Mouse (Mus musculus) liver, embryonic 14.5 days (tissue): Measurements from ENCODE around the gene Casd1. TPM values are rescaled to one million over a fixed set of nuclear protein-coding genes. Genes with fewer than 3 reads are reported as not detected.
A peak's percentile ranks its signal among the peaks of the same experiment; 100 is the strongest.

Source experiments
- ATAC-seq: fragments of 200-750 bp; cut with Nextera tagmentation; 2 replicates; pipeline ENCODE4 v1.8.0; 2017; ENCODE audit warnings: moderate number of reproducible peaks, mild to moderate bottlenecking, moderate library complexity; ENCODE audit not compliant: insufficient read depth
- DNase-seq, 3 experiments: peaks; one replicate each; pipeline ENCODE4 v3.0.0-alpha.2; 2012 to 2013; ENCODE audit warnings: low read depth in 3 of 3, low spot score in 3 of 3
- H3K27ac ChIP-seq: fragments of 300-500 bp; sonication (generic); 2 replicates; pipeline ENCODE4 v1.5.1; 2014; ENCODE audit warnings: moderate library complexity, mild to moderate bottlenecking, control low read depth, inconsistent platforms
- H3K27me3 ChIP-seq: fragments of 300-500 bp; sonication (generic); 2 replicates; pipeline ENCODE4 v1.6.1; 2014; ENCODE audit warnings: mild to moderate bottlenecking, low read length, moderate library complexity; ENCODE audit not compliant: control insufficient read depth, insufficient read depth
- H3K36me3 ChIP-seq: fragments of 300-500 bp; sonication (generic); replicated peaks from 2 replicates; pipeline ENCODE4 v1.6.1; 2014; ENCODE audit warnings: low read depth; ENCODE audit not compliant: control insufficient read depth, insufficient read depth
- H3K4me1 ChIP-seq, 2 experiments: fragments of 200-500 bp in 1 of 2; fragments of 300-500 bp in 1 of 2; sonication (generic) in 1 of 2; replicated peaks; 2 replicates each; pipeline ENCODE4 v1.6.1; 2012 to 2014; ENCODE audit warnings: antibody characterized with exemption in 1 of 2, inconsistent platforms in 1 of 2, low read length in 1 of 2; ENCODE audit not compliant: control insufficient read depth in 2 of 2, insufficient read depth in 2 of 2
- H3K4me2 ChIP-seq: fragments of 300-500 bp; sonication (generic); 2 replicates; pipeline ENCODE4 v1.6.1; 2014; ENCODE audit warnings: low read depth, mild to moderate bottlenecking, control low read depth, moderate library complexity
- H3K4me3 ChIP-seq, 2 experiments: fragments of 200-500 bp in 1 of 2; fragments of 300-500 bp in 1 of 2; sonication (generic) in 1 of 2; 2 replicates each; pipeline ENCODE4 v1.5.1; 2012 to 2014; ENCODE audit warnings: low read depth in 2 of 2, low read length in 2 of 2, mild to moderate bottlenecking in 2 of 2, control low read depth in 1 of 2, inconsistent platforms in 1 of 2, moderate library complexity in 1 of 2; ENCODE audit not compliant: insufficient read depth in 1 of 2
- H3K9ac ChIP-seq: fragments of 300-500 bp; sonication (generic); replicated peaks from 2 replicates; pipeline ENCODE4 v1.6.1; 2014; ENCODE audit warnings: mild to moderate bottlenecking, control low read depth, moderate library complexity
- H3K9me3 ChIP-seq: fragments of 300-500 bp; sonication (generic); 2 replicates; pipeline ENCODE4 v1.6.1; 2016; ENCODE audit warnings: low read length, mixed read lengths; ENCODE audit not compliant: control insufficient read depth
- CTCF ChIP-seq: IDR thresholded peaks from 2 replicates; pipeline ENCODE4 v1.5.1; 2016; ENCODE audit warnings: antibody characterized with exemption, low read depth, control low read depth
- EP300 ChIP-seq: IDR thresholded peaks from 2 replicates; pipeline ENCODE4 v1.6.1; 2016; ENCODE audit warnings: antibody characterized with exemption, low read depth
- WGBS: fragments of 180-500 bp; shearing (Covaris S2); extraction: QIAGEN DNeasy Blood & Tissue Kit; methylation state at CpG from one replicate; pipeline ENCODE4 v1.1.7; 2014; ENCODE audit not compliant: insufficient replicate concordance; 5-methylcytosine and 5-hydroxymethylcytosine counted together
- polyA plus RNA-seq, 2 experiments: library from polyadenylated mRNA; depleted of rRNA in 1 of 2; stranded (reverse) in 1 of 2; unstranded in 1 of 2; fragments of >200 nt; fragmentation: Nextera tagmentation in 1 of 2; extraction: Ambion mirVana in 1 of 2; gene quantifications; 2 replicates each; pipeline versions ENCODE4 v1.2.1 to v1.2.3; 2012 to 2014

The Casd1 gene
- polyA plus RNA-seq (2012; rRNA removed) (6.6 and 7.7 TPM in 2 replicates), polyA plus RNA-seq (2014; fragmentation: Nextera tagmentation; extraction: Ambion mirVana) (7.5 and 8.0 TPM in 2 replicates)

GRCm38 (mm10) chr6:4600658-4601296 is at the start of gene Casd1:
Gene Casd1, plus strand, starts transcription at chr6:4600839.
- Histone ChIP-seq H3K27ac (peak within 1 kb of the TSS; percentile 44), H3K4me2 (peak within 1 kb of the TSS; percentile 65), H3K27me3 (no peaks in the 10 kb centered on the region), H3K9ac (peak within 1 kb of the TSS; percentile 92), H3K4me1 (peaks cover 2 to 7% of the 10 kb centered on the region in 2 experiments; a peak in 2 of 4 replicates), H3K4me3 (peak within 1 kb of the TSS; percentile 82), H3K9me3 (no peaks in the 10 kb centered on the region), H3K36me3 (no peaks in the 10 kb centered on the region)
- ATAC-seq: peak; percentile 78
- peak in 1 of 3 experiments; percentile 26 for DNase-seq
- WGBS: under 1% methylated on average over 48 of the region's 64 CpGs
- TF ChIP-seq CTCF (no peak), EP300 (no peak)

- H3K36me3 ChIP-seq: no peaks in the 10 kb centered on the region
- H3K27me3 ChIP-seq: no peaks in the 10 kb centered on the region
- no peak overlapping the region for H3K9ac ChIP-seq
- ATAC-seq (no peak), DNase-seq (no peak)
- no peak overlapping the region for H3K27ac ChIP-seq
- no peaks in the 10 kb centered on the region for H3K9me3 ChIP-seq
- peaks cover 0 to 4% of the 10 kb centered on the region in 2 experiments; a peak in 2 of 4 replicates for H3K4me1 ChIP-seq
- H3K4me2 ChIP-seq: no peak overlapping the region
- TF ChIP-seq EP300 (no peak), CTCF (no peak)
- H3K4me3 ChIP-seq: no peak overlapping the region
- 71% methylated on average over 6 of the region's 6 CpGs for WGBS
These were observed 45.3 kb upstream of the Casd1 start for GRCm38 (mm10) chr6:4555366-4555765.

DNA sequence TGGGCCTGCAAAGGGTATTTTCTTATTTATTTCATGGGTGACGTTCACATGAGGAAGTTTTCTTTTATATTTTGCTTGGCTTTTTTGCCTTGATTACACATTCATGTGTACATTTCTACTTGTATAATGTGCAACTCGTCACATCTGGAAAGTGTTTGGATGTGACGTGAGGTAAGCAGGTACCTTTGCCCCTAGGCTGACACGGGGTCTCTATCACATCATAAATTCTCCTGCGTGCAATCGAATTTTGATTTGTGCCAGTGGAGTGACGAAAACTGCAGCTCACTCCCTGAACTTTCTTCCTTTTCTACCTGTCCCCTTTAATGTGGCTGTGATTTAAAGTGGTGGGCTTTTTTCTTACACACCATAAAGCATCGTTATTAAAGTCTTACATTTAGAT is 43.6 kb upstream of the Casd1 start:
- H3K9ac ChIP-seq: no peak overlapping the region
- no peak overlapping the region for H3K27ac ChIP-seq
- TF ChIP-seq EP300: no peak
- no peak for TF ChIP-seq CTCF
- DNase-seq (no peak), ATAC-seq (no peak)
- H3K36me3 ChIP-seq: no peaks in the 10 kb centered on the region
- H3K4me2 ChIP-seq: no peak overlapping the region
- H3K9me3 ChIP-seq: no peaks in the 10 kb centered on the region
- no peak overlapping the region for H3K4me3 ChIP-seq
- peaks cover 0 to 6% of the 10 kb centered on the region in 2 experiments; a peak in 1 of 4 replicates for H3K4me1 ChIP-seq
- WGBS: 58% methylated on average over 8 of the region's 8 CpGs
- H3K27me3 ChIP-seq: no peaks in the 10 kb centered on the region

DNA sequence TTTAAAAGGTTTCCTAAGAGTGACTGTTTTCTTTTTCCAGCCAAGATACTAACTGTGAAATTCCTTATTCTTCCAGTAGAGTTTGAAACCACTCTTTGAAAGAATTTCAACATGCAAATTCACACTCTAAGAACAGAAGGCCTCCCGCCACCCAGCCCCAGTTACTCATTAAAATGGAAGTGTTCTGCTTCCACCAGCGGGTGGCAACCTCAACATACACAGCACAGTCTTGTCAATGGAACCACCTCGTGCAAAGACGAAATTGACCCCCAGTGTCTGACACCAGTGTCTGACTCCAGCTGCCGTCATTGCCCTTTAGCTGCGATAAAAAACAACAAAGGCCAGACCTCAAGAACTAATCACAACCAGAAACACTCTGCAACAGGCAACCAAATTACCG is 43.0 kb upstream of the Casd1 start:
- WGBS: 14% methylated on average over 7 of the region's 7 CpGs
- no peak for DNase-seq
- Histone ChIP-seq H3K36me3 (no peaks in the 10 kb centered on the region), H3K27me3 (no peaks in the 10 kb centered on the region), H3K4me2 (no peak overlapping the region), H3K9ac (no peak overlapping the region), H3K9me3 (no peaks in the 10 kb centered on the region), H3K27ac (no peak overlapping the region), H3K4me3 (no peak overlapping the region), H3K4me1 (peaks cover 0 to 6% of the 10 kb centered on the region in 2 experiments; a peak in 1 of 4 replicates)
- TF ChIP-seq CTCF (peak; percentile 69), EP300 (no peak)
- ATAC-seq: no peak

GRCm38 (mm10) chr6:4561156-4561555 is 39.5 kb upstream of the Casd1 start:
- DNase-seq (no peak), ATAC-seq (no peak)
- H3K4me3 ChIP-seq: no peak overlapping the region
- H3K27ac ChIP-seq: no peak overlapping the region
- no peak overlapping the region for H3K4me2 ChIP-seq
- WGBS: 48% methylated on average over 11 of the region's 11 CpGs
- no peak overlapping the region for H3K9ac ChIP-seq
- no peaks in the 10 kb centered on the region for H3K36me3 ChIP-seq
- peaks cover 0 to 6% of the 10 kb centered on the region in 2 experiments; a peak in 1 of 4 replicates for H3K4me1 ChIP-seq
- TF ChIP-seq EP300 (no peak), CTCF (no peak)
- H3K27me3 ChIP-seq: no peaks in the 10 kb centered on the region
- H3K9me3 ChIP-seq: no peaks in the 10 kb centered on the region
